Mouse (Mus musculus): ENCODE results near the gene Abcc5. TPM values are rescaled to one million over a fixed set of nuclear protein-coding genes. Genes with fewer than 3 reads are reported as not detected.

The Abcc5 gene
- polyA plus RNA-seq, 1 experiment from 2014 or later, result 63.5 TPM

DNA sequence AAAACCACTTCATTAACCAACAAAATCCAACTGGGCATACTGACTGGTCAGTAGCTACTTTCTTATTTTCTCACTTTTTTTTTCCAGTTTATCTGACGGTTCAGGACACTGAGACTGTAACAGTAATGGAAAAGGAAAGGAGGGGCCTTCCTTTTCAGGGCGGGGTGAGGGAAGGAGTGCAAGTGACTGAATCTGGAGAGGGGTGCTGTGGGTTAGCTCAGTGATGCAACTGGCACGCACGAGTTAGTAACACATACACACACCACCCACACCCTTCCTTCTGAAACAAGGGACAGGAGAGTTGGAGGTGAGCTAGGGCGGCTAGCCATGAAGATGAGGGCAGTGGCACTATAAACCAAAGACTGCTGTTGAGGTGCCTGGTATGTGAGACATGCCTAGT, 102.3 kb downstream of the Abcc5 start:
- 74% methylated on average over 5 of the region's 5 CpGs for WGBS
- Histone ChIP-seq H3K9ac (ENCODE audit: low read depth, low read length) (no peak overlapping the region), H3K36me3 (ENCODE audit: control insufficient read depth, insufficient read depth, low read length) (peaks cover 6% of the 10 kb centered on the region), H3K27me3 (replicated peaks; ENCODE audit: control insufficient read depth, insufficient read depth, low read length) (no peaks in the 10 kb centered on the region), H3K4me3 (ENCODE audit: low read depth, low read length) (no peak overlapping the region), H3K4me2 (ENCODE audit: low read depth, low read length) (no peak overlapping the region), H3K4me1 (ENCODE audit: control insufficient read depth, insufficient read depth, low read length) (no peaks in the 10 kb centered on the region), H3K27ac (replicated peaks; ENCODE audit: low read depth, low read length) (no peak overlapping the region), H3K9me3 (ENCODE audit: control insufficient read depth, low read length) (no peaks in the 10 kb centered on the region)
- ATAC-seq (ENCODE audit: low read depth) (no peak), DNase-seq (ENCODE audit: low spot score) (no peak)

DNA sequence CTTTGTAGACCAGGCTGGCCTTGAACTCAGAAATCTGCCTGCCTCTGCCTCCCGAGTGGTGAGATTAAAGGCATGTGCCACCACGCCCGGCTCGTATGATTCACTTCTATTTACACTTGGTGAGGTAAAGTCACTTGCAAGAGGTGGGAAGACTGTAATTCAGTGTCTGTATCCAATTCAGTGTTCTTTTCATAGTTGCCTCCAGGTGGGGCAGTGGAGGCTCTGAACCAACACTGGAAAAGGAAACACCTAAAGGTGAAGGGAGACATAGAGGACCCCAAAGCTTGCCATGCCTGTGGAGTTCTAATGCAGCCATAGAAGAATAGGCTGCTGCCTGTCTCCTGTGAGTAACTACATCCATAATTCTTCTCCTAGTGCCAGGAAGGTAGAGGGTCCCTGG, 103.9 kb downstream of the Abcc5 start:
- H3K4me1 ChIP-seq (ENCODE audit: control insufficient read depth, insufficient read depth, low read length), result no peaks in the 10 kb centered on the region
- H3K36me3 ChIP-seq (ENCODE audit: control insufficient read depth, insufficient read depth, low read length), result no peaks in the 10 kb centered on the region
- no peak overlapping the region for H3K9ac ChIP-seq (ENCODE audit: low read depth, low read length)
- H3K4me2 ChIP-seq (ENCODE audit: low read depth, low read length), result no peak overlapping the region
- no peaks in the 10 kb centered on the region for H3K9me3 ChIP-seq (ENCODE audit: control insufficient read depth, low read length)
- 89% methylated on average over 4 of the region's 4 CpGs for WGBS
- no peak overlapping the region for H3K4me3 ChIP-seq (ENCODE audit: low read depth, low read length)
- ATAC-seq (ENCODE audit: low read depth) (no peak), DNase-seq (ENCODE audit: low spot score) (no peak)
- H3K27me3 ChIP-seq (replicated peaks; ENCODE audit: control insufficient read depth, insufficient read depth, low read length), result no peaks in the 10 kb centered on the region
- H3K27ac ChIP-seq (replicated peaks; ENCODE audit: low read depth, low read length), result no peak overlapping the region

DNA sequence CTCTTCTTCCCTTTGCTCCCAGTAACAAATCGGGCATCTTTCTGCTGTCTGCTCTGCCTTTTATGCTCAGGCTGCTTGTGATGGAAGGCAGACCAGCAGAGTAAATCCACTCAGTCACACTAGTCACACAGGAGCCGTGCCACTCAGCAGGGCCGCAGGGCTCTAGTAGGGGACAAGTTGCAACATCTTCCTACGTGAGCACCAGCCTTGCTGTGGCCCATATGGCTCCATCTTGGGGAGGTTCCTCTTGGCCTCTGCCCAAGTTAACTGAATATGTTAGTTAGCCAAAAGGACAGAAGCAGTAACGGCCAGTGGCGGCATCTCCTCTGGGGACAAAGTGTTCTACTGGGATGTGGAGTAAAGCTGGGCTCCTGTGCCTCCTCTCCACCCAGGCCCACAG, 109.4 kb downstream of the Abcc5 start:
- Histone ChIP-seq H3K27me3 (replicated peaks; ENCODE audit: control insufficient read depth, insufficient read depth, low read length) (no peaks in the 10 kb centered on the region), H3K9ac (ENCODE audit: low read depth, low read length) (no peak overlapping the region), H3K9me3 (ENCODE audit: control insufficient read depth, low read length) (no peaks in the 10 kb centered on the region), H3K36me3 (ENCODE audit: control insufficient read depth, insufficient read depth, low read length) (no peaks in the 10 kb centered on the region), H3K4me1 (ENCODE audit: control insufficient read depth, insufficient read depth, low read length) (no peaks in the 10 kb centered on the region), H3K4me3 (ENCODE audit: low read depth, low read length) (no peak overlapping the region), H3K4me2 (ENCODE audit: low read depth, low read length) (no peak overlapping the region), H3K27ac (replicated peaks; ENCODE audit: low read depth, low read length) (no peak overlapping the region)
- no peak for ATAC-seq (ENCODE audit: low read depth)
- no peak for DNase-seq (ENCODE audit: low spot score)
- 84% methylated on average over 6 of the region's 6 CpGs for WGBS

DNA sequence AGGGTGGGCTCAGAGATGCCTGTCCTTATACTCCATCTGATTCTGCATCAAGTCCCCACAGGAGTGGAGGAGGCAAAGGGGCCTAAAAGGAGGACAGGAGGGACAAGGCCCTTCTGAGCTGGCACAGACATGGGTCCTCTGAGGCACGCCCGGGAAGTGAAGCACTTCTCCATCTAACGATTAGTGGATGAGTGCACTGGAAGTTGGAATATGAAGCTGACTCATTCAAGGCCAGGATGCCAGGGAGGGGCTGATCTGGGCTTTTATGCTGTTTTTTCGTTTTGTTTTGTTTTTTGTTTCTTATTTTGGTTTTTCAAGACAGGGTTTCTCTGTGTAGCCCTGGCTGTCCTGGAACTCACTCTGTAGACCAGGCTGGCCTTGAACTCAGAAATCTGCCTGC, 110.9 kb downstream of the Abcc5 start:
- Histone ChIP-seq H3K4me1 (ENCODE audit: control insufficient read depth, insufficient read depth, low read length) (no peaks in the 10 kb centered on the region), H3K36me3 (ENCODE audit: control insufficient read depth, insufficient read depth, low read length) (no peaks in the 10 kb centered on the region), H3K4me2 (ENCODE audit: low read depth, low read length) (no peak overlapping the region), H3K4me3 (ENCODE audit: low read depth, low read length) (no peak overlapping the region), H3K27ac (replicated peaks; ENCODE audit: low read depth, low read length) (no peak overlapping the region), H3K27me3 (replicated peaks; ENCODE audit: control insufficient read depth, insufficient read depth, low read length) (no peaks in the 10 kb centered on the region), H3K9ac (ENCODE audit: low read depth, low read length) (no peak overlapping the region), H3K9me3 (ENCODE audit: control insufficient read depth, low read length) (no peaks in the 10 kb centered on the region)
- 83% methylated on average over 4 of the region's 4 CpGs for WGBS
- DNase-seq (ENCODE audit: low spot score) (no peak), ATAC-seq (ENCODE audit: low read depth) (no peak)

DNA sequence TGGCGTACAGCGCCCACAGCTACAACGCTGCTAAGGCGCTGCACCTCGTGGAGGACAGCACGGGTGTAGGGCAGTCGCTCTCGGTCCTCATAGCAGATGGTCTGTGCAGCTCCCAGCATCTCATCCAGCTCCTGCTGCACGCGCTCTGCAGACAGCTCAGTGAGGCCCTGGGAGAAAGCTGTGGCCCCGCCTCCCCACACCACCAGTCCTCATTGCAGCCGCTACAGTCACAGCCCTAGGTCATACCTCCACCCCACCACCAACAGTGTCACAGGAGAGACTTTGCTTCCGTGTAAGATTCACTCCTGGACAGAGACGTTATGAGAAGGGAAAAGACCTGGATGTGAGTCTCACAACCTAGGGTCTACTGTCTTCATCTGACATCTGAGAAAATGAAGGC, 113.9 kb downstream of the Abcc5 start:
- Histone ChIP-seq H3K27ac (replicated peaks; ENCODE audit: low read depth, low read length) (no peak overlapping the region), H3K4me2 (ENCODE audit: low read depth, low read length) (no peak overlapping the region), H3K4me1 (ENCODE audit: control insufficient read depth, insufficient read depth, low read length) (no peaks in the 10 kb centered on the region), H3K9ac (ENCODE audit: low read depth, low read length) (no peak overlapping the region), H3K4me3 (ENCODE audit: low read depth, low read length) (no peak overlapping the region), H3K9me3 (ENCODE audit: control insufficient read depth, low read length) (no peaks in the 10 kb centered on the region), H3K36me3 (ENCODE audit: control insufficient read depth, insufficient read depth, low read length) (no peaks in the 10 kb centered on the region), H3K27me3 (replicated peaks; ENCODE audit: control insufficient read depth, insufficient read depth, low read length) (no peaks in the 10 kb centered on the region)
- DNase-seq (ENCODE audit: low spot score) (no peak), ATAC-seq (ENCODE audit: low read depth) (no peak)
- 68% methylated on average over 14 of the region's 14 CpGs for WGBS

DNA sequence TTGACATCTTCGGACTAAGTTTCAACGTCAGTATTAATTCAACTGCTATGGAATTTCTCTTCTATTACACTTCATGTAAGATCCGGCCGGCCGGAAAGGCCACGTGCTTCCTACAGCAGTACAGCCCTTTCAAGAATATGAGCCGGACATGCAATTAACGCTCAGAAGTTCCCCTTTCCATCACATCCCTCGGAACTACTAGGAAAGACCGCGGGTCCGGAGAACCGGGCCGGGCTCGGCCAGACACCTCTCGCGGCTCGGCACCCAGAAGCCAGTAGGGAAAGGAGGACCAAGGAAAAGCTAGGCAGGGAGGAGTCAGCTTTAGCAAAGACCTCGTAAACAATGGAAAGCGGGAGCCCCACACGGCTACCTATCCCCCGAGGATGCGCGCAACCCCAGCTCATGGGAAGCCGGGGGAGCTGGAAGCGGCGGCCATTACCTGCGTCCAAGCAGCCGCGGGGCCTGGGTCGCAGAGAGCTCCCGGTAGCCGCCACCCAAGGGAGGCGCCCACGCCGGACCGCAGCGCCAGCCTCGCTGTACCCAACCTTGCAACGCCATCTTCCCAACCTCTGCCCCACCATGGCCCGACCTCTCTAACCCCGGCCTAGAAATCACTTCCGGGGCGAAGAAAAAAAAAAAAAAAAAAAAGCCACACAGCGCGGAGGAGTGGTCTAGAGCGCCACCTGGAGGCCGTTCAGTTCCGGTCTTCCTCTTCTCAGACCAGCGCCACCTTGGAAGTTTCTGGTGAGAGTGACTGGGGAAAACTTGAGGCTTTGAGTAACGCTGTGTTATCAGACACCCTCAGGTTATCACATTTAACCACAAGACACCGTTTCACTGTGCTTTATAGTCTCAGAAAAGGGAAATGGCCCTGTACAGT, 124.2 kb downstream of the Abcc5 start, which contains the start of gene Parl:
Parl (minus strand) TSS at position 618 of the 880 bp plus-strand sequence.
- H3K4me3 ChIP-seq (ENCODE audit: low read depth, low read length), result peak within 1 kb of the TSS; percentile 78
- peak within 1 kb of the TSS; percentile 84 for H3K9ac ChIP-seq (ENCODE audit: low read depth, low read length)
- DNase-seq (ENCODE audit: low spot score) (peak; percentile 91), ATAC-seq (ENCODE audit: low read depth) (peak; percentile 90)
- WGBS, result under 1% methylated on average over 35 of the region's 52 CpGs
- peaks cover 11% of the 10 kb centered on the region; the same call in 1 of the 2 replicates for H3K4me1 ChIP-seq (ENCODE audit: control insufficient read depth, insufficient read depth, low read length)
- H3K9me3 ChIP-seq (ENCODE audit: control insufficient read depth, low read length), result no peaks in the 10 kb centered on the region
- peak within 1 kb of the TSS; percentile 67 for H3K4me2 ChIP-seq (ENCODE audit: low read depth, low read length)
- peak within 1 kb of the TSS; percentile 78 for H3K27ac ChIP-seq (replicated peaks; ENCODE audit: low read depth, low read length)
- no peaks in the 10 kb centered on the region for H3K27me3 ChIP-seq (replicated peaks; ENCODE audit: control insufficient read depth, insufficient read depth, low read length)
- peaks cover 4% of the 10 kb centered on the region; the same call in 1 of the 2 replicates for H3K36me3 ChIP-seq (ENCODE audit: control insufficient read depth, insufficient read depth, low read length)

DNA sequence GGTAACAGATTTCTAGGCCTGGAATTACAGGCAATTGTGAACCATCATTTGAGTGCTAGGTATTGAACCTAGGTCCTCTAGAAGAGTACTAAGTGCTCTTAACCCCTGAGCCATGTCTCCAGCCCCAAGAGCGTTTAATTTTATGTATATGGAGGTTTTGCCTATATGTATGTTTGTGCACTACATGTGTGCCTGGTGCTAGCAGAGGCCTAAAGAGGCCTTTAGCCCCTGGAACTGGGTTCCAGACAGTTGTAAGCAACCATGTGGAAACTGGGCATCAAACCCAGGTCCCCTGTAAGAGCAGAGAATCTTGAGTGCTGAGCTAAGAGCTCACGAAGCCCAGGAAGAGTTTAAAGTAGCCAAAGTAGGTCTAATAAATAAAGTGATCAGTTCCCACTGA, 126.1 kb downstream of the Abcc5 start:
- WGBS, result 88% methylated on average over 2 of the region's 2 CpGs
- peak overlapping the region; percentile 67; the same call in 1 of the 2 replicates for H3K4me2 ChIP-seq (ENCODE audit: low read depth, low read length)

More for the DNA sequence above, 126.1 kb downstream of the Abcc5 start:
- Histone ChIP-seq H3K4me1 (ENCODE audit: control insufficient read depth, insufficient read depth, low read length) (peaks cover 11% of the 10 kb centered on the region; the same call in 1 of the 2 replicates), H3K27ac (replicated peaks; ENCODE audit: low read depth, low read length) (no peak overlapping the region), H3K27me3 (replicated peaks; ENCODE audit: control insufficient read depth, insufficient read depth, low read length) (no peaks in the 10 kb centered on the region), H3K36me3 (ENCODE audit: control insufficient read depth, insufficient read depth, low read length) (peaks cover 22% of the 10 kb centered on the region), H3K9me3 (ENCODE audit: control insufficient read depth, low read length) (no peaks in the 10 kb centered on the region), H3K9ac (ENCODE audit: low read depth, low read length) (no peak overlapping the region), H3K4me3 (ENCODE audit: low read depth, low read length) (no peak overlapping the region)
- DNase-seq (ENCODE audit: low spot score) (no peak), ATAC-seq (ENCODE audit: low read depth) (no peak)

Measured in embryonic facial prominence, embryonic 14.5 days (tissue).